Mouse (Mus musculus): ENCODE results near the gene Inpp4a. TPM values are rescaled to one million over a fixed set of nuclear protein-coding genes. Genes with fewer than 3 reads are reported as not detected.

Gene Inpp4a
- polyA plus RNA-seq, 1 experiment from 2014 or later = 35.1 TPM

GRCm38 (mm10) chr1:37327311-37327710 is 27.6 kb downstream of the Inpp4a start:
- H3K36me3 ChIP-seq (ENCODE audit: poor library complexity, severe bottlenecking) = 0 out of 2 replicates have a peak, but pooled peaks cover 5% of the 10 kb centered on the region
- H3K27me3 ChIP-seq = no peaks in the 10 kb centered on the region
- WGBS = 92% methylated on average over 4 of the region's 4 CpGs
- H3K9ac ChIP-seq = no peak overlapping the region
- H3K4me2 ChIP-seq = no peak overlapping the region
- H3K4me3 ChIP-seq = no peak overlapping the region
- no peaks in the 10 kb centered on the region for H3K9me3 ChIP-seq (replicated peaks)
- H3K27ac ChIP-seq = no peak overlapping the region
- H3K4me1 ChIP-seq = no peaks in the 10 kb centered on the region
- no peak for ATAC-seq

GRCm38 (mm10) chr1:37329132-37329531 is 29.5 kb downstream of the Inpp4a start:
- Histone ChIP-seq H3K4me1 (peaks cover 6% of the 10 kb centered on the region), H3K4me3 (no peak overlapping the region), H3K4me2 (no peak overlapping the region), H3K36me3 (ENCODE audit: poor library complexity, severe bottlenecking) (0 out of 2 replicates have a peak, but pooled peaks cover 5% of the 10 kb centered on the region), H3K27me3 (no peaks in the 10 kb centered on the region), H3K9ac (no peak overlapping the region), H3K27ac (no peak overlapping the region), H3K9me3 (replicated peaks) (no peaks in the 10 kb centered on the region)
- no peak for ATAC-seq
- WGBS = 92% methylated on average over 2 of the region's 3 CpGs

GRCm38 (mm10) chr1:37329831-37330230 is 30.2 kb downstream of the Inpp4a start:
- ATAC-seq = no peak
- H3K36me3 ChIP-seq (ENCODE audit: poor library complexity, severe bottlenecking) = 0 out of 2 replicates have a peak, but pooled peaks cover 5% of the 10 kb centered on the region
- no peaks in the 10 kb centered on the region for H3K9me3 ChIP-seq (replicated peaks)
- no peaks in the 10 kb centered on the region for H3K27me3 ChIP-seq
- no peak overlapping the region for H3K27ac ChIP-seq
- no peak overlapping the region for H3K4me3 ChIP-seq
- peaks cover 6% of the 10 kb centered on the region for H3K4me1 ChIP-seq
- H3K4me2 ChIP-seq = no peak overlapping the region
- WGBS = 91% methylated on average over 4 of the region's 4 CpGs
- H3K9ac ChIP-seq = no peak overlapping the region

DNA sequence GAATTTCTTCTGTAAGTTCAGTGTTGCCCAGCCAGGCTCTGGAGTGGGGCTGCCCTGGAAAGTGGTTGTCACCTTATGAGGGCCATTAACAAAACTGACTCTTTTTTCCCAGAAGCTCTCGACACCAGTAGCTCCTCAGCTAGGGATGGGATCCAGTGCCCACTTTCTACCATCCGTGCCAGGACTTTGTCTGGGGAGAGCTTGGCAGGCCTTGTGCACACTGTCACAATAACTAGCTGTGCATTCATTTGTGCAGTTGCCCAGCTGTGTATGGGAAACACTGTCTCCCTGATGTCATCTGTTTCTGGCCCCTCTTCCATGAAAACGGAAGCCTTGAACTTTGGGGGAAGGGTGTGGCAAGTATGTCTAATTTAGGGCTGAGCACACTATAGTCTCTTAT is 33.1 kb downstream of the Inpp4a start:
- Histone ChIP-seq H3K9ac (no peak overlapping the region), H3K4me2 (no peak overlapping the region), H3K9me3 (replicated peaks) (no peaks in the 10 kb centered on the region), H3K4me3 (no peak overlapping the region), H3K36me3 (ENCODE audit: poor library complexity, severe bottlenecking) (0 out of 2 replicates have a peak, but pooled peaks cover 5% of the 10 kb centered on the region), H3K27me3 (no peaks in the 10 kb centered on the region), H3K27ac (no peak overlapping the region), H3K4me1 (peaks cover 6% of the 10 kb centered on the region)
- WGBS = 60% methylated on average over 3 of the region's 3 CpGs
- 0 out of 2 replicates have a peak, but pooled peaks have one; percentile 27 for ATAC-seq

- Histone ChIP-seq H3K9me3 (replicated peaks) (no peaks in the 10 kb centered on the region), H3K27ac (no peak overlapping the region), H3K27me3 (no peaks in the 10 kb centered on the region), H3K4me3 (no peak overlapping the region), H3K4me1 (peaks cover 6% of the 10 kb centered on the region), H3K9ac (no peak overlapping the region), H3K36me3 (ENCODE audit: poor library complexity, severe bottlenecking) (0 out of 2 replicates have a peak, but pooled peaks cover 3% of the 10 kb centered on the region), H3K4me2 (no peak overlapping the region)
- WGBS = 92% methylated on average over 4 of the region's 4 CpGs
- no peak for ATAC-seq
These were observed 34.2 kb downstream of the Inpp4a start for GRCm38 (mm10) chr1:37333741-37334440.

DNA sequence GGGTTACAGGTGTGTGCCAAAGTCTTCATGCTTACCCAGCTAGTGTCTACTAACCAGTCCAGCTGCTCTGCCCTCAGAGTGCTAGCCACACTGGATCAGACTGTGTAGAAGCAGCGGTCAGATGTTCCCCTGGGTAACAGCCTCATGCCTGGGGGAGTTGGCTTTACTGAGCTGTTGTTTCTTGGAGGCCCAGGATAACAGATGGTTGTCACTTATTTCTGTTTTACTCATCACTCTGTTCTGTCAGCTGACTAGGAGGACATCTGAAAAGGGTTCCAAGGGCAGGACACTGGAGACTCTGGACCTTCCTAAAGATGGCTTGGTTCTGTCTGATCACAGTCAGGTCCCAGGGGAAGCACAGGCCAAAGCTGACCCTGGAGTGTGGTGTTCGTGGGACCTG is 36.4 kb downstream of the Inpp4a start:
- no peak overlapping the region for H3K9ac ChIP-seq
- 87% methylated on average over 2 of the region's 2 CpGs for WGBS

GRCm38 (mm10) chr1:37336794-37337193 is 37.1 kb downstream of the Inpp4a start:
- WGBS = 84% methylated on average over 2 of the region's 2 CpGs

More for the DNA sequence above, 36.4 kb downstream of the Inpp4a start:
- H3K36me3 ChIP-seq (ENCODE audit: poor library complexity, severe bottlenecking) = no peaks in the 10 kb centered on the region
- no peak overlapping the region for H3K4me3 ChIP-seq
- peaks cover 6% of the 10 kb centered on the region for H3K4me1 ChIP-seq
- ATAC-seq = no peak
- no peak overlapping the region for H3K27ac ChIP-seq
- no peak overlapping the region for H3K4me2 ChIP-seq
- no peaks in the 10 kb centered on the region for H3K9me3 ChIP-seq (replicated peaks)
- no peaks in the 10 kb centered on the region for H3K27me3 ChIP-seq

GRCm38 (mm10) chr1:37337273-37337672 is 37.6 kb downstream of the Inpp4a start:
- Histone ChIP-seq H3K4me2 (no peak overlapping the region), H3K4me1 (peaks cover 6% of the 10 kb centered on the region), H3K36me3 (ENCODE audit: poor library complexity, severe bottlenecking) (no peaks in the 10 kb centered on the region), H3K27me3 (no peaks in the 10 kb centered on the region), H3K4me3 (no peak overlapping the region), H3K9ac (no peak overlapping the region), H3K27ac (no peak overlapping the region), H3K9me3 (replicated peaks) (no peaks in the 10 kb centered on the region)
- 92% methylated on average over 9 of the region's 9 CpGs for WGBS
- no peak for ATAC-seq

More at GRCm38 (mm10) chr1:37336794-37337193, 37.1 kb downstream of the Inpp4a start:
- Histone ChIP-seq H3K4me1 (peaks cover 6% of the 10 kb centered on the region), H3K9me3 (replicated peaks) (no peaks in the 10 kb centered on the region), H3K27me3 (no peaks in the 10 kb centered on the region), H3K4me3 (no peak overlapping the region), H3K4me2 (no peak overlapping the region), H3K9ac (no peak overlapping the region), H3K27ac (no peak overlapping the region), H3K36me3 (ENCODE audit: poor library complexity, severe bottlenecking) (no peaks in the 10 kb centered on the region)
- no peak for ATAC-seq

- no peaks in the 10 kb centered on the region for H3K36me3 ChIP-seq (ENCODE audit: poor library complexity, severe bottlenecking)
- no peaks in the 10 kb centered on the region for H3K4me1 ChIP-seq
- H3K27ac ChIP-seq = no peak overlapping the region
- no peak for ATAC-seq
- no peaks in the 10 kb centered on the region for H3K27me3 ChIP-seq
- H3K9me3 ChIP-seq (replicated peaks) = no peaks in the 10 kb centered on the region
- H3K4me3 ChIP-seq = no peak overlapping the region
- no peak overlapping the region for H3K4me2 ChIP-seq
- no peak overlapping the region for H3K9ac ChIP-seq
- WGBS = 87% methylated on average over 8 of the region's 8 CpGs
These were observed 39.5 kb downstream of the Inpp4a start for GRCm38 (mm10) chr1:37339144-37339543.

DNA sequence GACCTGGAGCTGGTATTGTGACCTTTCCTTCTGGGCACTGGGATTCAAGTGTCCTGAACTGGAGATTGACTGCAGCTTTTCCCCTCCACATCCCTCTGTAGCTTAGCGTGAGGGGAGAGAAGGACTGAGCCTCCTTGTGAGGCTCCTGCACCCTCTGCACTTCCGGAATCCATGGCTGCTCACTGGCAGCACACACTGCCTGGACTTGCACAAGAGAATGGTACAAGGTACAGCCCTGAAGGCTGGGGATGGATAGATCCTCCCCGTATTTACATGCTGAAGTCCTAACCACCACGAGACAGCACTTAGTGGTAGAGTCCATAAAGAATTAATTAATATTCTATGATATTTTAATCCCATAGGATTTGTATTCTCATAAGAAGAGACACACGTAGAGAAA is 41.7 kb downstream of the Inpp4a start:
- Histone ChIP-seq H3K36me3 (ENCODE audit: poor library complexity, severe bottlenecking) (no peaks in the 10 kb centered on the region), H3K4me1 (no peaks in the 10 kb centered on the region)

DNA sequence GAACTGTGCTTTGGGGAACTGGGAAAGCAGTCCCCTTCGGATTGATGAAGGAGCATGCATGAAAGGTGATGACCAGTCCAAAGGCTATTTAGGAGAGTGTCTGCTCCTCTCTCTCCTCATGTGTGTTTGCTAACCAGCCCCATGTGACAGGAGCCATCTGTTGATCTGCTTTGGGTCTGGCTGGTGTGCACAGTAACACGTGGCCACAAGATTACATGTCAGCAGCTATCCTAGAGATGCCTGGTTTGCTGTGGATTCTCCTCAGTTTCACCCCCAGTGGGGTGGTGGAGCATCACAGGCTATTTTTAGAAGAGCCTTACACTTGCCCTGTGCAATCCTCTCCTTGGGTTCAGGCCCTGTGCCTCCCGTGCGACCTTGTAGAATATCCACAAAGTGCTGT is 42.2 kb downstream of the Inpp4a start:
- Histone ChIP-seq H3K4me1 (no peaks in the 10 kb centered on the region), H3K9ac (no peak overlapping the region), H3K9me3 (replicated peaks) (no peaks in the 10 kb centered on the region), H3K4me2 (no peak overlapping the region), H3K4me3 (no peak overlapping the region), H3K27me3 (no peaks in the 10 kb centered on the region), H3K27ac (no peak overlapping the region), H3K36me3 (ENCODE audit: poor library complexity, severe bottlenecking) (no peaks in the 10 kb centered on the region)
- WGBS = 89% methylated on average over 4 of the region's 4 CpGs
- ATAC-seq = no peak

More for the DNA sequence above, 41.7 kb downstream of the Inpp4a start:
- 89% methylated on average over 5 of the region's 5 CpGs for WGBS
- no peak overlapping the region for H3K4me2 ChIP-seq
- H3K4me3 ChIP-seq = no peak overlapping the region
- no peaks in the 10 kb centered on the region for H3K27me3 ChIP-seq
- H3K27ac ChIP-seq = no peak overlapping the region
- H3K9me3 ChIP-seq (replicated peaks) = no peaks in the 10 kb centered on the region
- H3K9ac ChIP-seq = no peak overlapping the region
- no peak for ATAC-seq

GRCm38 (mm10) chr1:37342524-37342923 is 42.9 kb downstream of the Inpp4a start:
- H3K4me3 ChIP-seq = no peak overlapping the region
- H3K27ac ChIP-seq = no peak overlapping the region
- H3K27me3 ChIP-seq = no peaks in the 10 kb centered on the region
- no peaks in the 10 kb centered on the region for H3K9me3 ChIP-seq (replicated peaks)
- no peaks in the 10 kb centered on the region for H3K4me1 ChIP-seq
- WGBS = 96% methylated on average over 8 of the region's 8 CpGs
- no peak overlapping the region for H3K9ac ChIP-seq
- no peak overlapping the region for H3K4me2 ChIP-seq
- ATAC-seq = no peak
- H3K36me3 ChIP-seq (ENCODE audit: poor library complexity, severe bottlenecking) = no peaks in the 10 kb centered on the region

GRCm38 (mm10) chr1:37343265-37343664 is 43.6 kb downstream of the Inpp4a start:
- Histone ChIP-seq H3K36me3 (ENCODE audit: poor library complexity, severe bottlenecking) (no peaks in the 10 kb centered on the region), H3K4me1 (no peaks in the 10 kb centered on the region), H3K27me3 (no peaks in the 10 kb centered on the region), H3K9me3 (replicated peaks) (no peaks in the 10 kb centered on the region), H3K4me2 (no peak overlapping the region), H3K9ac (no peak overlapping the region), H3K4me3 (no peak overlapping the region), H3K27ac (no peak overlapping the region)
- no peak for ATAC-seq
- WGBS = 94% methylated on average over 3 of the region's 3 CpGs

All from forebrain, embryonic 13.5 days (tissue).